Mouse (Mus musculus): ENCODE measurements around the gene Pkn1.

Gene Pkn1

DNA sequence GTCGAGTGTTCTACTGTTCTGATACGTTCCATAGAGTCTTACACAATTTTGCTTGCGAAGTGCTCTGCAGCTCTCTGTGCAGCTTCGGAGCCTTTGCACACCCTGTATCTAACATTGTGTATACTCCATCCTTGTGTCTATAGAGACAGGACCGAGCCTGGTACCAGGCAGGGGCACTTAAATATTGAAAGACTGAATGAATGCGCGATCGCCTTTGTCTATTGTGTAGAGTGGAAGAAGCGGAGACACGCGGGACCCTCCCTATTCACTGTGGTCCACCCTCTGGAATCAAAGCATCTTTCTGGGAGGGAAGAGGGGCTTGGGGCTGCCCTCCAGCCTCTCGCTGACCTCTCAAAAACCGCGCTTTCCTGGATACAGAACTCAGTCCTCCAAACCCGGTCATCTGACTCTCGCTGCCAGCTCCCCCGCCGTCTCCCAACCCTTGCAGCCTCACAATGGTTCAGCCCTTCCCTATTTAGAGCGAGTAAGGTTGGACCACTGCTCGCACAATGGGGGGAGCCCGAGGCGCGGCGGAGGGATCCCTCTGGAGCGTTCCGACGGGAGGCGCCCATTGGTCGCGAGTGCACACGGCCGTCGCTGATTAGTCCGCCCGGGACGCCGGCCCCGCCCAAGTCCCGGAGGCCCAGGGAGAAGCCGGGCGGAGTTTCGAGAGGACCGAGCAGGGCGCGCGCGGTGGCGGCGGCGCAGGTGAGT is 46.8 kb downstream of the Pkn1 start, which contains the start of gene Gipc1:
Gene Gipc1, plus strand, starts transcription at position 648 of the 714 bp plus-strand sequence.
- peak; percentile 98 for DNase-seq

GRCm38 (mm10) chr8:83649699-83650098 is 49.3 kb downstream of the Pkn1 start:
- no peak for DNase-seq

DNA sequence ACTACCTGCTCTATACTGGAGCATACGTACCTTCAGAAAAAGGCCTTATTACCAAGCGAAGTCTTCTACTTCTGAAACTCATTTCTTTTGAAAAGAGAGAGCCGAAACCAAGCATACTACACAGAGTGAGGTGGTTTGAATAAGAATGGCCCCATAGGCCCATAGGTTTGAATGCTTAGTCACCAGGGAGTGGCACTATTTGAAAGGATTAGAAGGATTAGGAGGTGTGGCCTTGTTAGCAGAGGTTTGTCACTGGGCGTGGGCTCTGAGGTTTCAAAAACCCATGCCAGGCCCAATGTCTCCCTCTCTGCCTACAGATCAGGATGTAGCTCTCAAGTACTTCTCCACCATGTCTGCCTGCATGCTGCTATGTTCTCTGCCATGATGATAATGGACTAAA is 50.9 kb downstream of the Pkn1 start:
- DNase-seq = no peak

DNA sequence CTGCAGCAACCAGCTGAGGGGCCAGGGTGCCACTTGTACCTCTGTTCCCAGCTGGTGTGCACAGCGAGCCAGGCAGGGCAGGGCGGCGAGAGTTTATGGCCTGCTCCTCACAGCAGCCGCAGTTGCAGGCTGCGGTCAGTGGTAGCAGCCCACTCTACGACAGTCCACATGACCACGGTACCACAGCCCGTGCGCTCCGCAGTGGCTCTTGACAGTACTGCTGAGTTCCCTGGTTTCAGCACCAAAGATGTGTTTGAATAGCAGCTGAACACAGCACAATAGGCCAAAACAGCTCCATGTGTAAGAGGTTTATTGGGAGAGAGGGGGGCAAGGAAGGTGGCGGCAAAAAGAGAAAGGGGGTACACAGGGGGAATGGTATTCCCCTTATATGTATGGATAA is 51.5 kb downstream of the Pkn1 start:
- no peak for DNase-seq

DNA sequence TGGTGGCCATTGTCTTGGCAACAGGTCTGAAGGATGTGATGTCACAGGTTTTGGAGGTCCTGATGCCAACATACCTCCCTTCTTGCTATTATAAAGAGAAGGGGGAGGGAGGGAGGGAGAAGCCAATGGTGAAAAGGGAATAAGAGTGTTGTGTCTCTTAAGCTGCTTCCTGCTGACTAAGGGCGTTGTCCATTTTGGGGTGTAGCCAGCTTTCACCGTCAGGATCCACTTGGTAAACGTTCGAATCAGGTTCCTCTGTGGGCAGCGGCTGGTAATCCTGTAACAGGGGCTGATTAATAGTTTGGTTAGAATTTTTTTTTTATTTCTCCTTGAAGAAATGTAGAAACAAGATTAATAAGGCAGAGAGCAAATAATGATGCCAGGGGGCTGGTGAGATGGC is 59.3 kb downstream of the Pkn1 start:
- DNase-seq = no peak

DNA sequence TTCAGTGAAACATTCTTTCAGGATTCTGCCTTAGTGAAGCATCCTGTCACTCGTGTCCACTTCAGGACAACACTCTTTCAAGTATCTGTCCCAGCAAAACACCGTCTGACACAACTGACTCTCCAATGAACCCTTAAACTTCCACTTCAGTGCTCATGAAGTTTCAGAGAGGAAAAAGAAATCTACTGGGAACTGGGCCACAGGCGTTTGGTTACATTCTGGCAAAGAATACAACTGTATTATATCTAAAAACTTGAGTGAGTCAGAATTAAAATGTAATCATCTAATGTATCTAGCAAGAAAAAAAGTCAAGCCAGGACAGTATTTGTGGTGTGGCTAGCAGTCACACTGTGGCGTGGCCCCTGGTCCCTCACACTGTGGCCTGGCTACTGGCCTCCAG is 60.1 kb downstream of the Pkn1 start:
- DNase-seq = no peak

GRCm38 (mm10) chr8:83632083-83632707 is 66.8 kb downstream of the Pkn1 start:
- DNase-seq = no peak

GRCm38 (mm10) chr8:83625676-83626299 is 73.2 kb downstream of the Pkn1 start:
- no peak for DNase-seq

DNA sequence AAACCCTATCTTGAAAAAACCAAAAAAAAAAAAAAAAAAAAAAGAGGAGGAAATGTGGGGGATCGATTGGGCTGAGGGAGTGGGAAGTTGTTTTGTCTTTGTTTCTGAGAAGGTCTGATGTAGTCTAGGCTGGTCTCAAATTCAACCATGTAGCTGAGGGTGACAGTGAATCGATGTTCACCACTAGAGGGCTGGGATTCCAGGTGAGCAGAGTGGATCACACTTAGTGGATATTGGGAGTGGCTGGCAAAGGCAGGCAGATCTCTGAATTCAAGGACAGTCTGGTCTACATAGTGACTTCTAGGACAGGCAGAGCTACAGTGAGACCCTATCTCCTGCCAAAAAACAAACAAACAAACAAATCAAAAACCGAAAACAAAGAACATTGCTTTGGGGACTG is 74.2 kb downstream of the Pkn1 start:
- DNase-seq = no peak

GRCm38 (mm10) chr8:83623549-83623948 is 75.4 kb downstream of the Pkn1 start:
- no peak for DNase-seq

- DNase-seq = peak; percentile 89
These were observed 76.5 kb downstream of the Pkn1 start for GRCm38 (mm10) chr8:83622389-83622989.

DNA sequence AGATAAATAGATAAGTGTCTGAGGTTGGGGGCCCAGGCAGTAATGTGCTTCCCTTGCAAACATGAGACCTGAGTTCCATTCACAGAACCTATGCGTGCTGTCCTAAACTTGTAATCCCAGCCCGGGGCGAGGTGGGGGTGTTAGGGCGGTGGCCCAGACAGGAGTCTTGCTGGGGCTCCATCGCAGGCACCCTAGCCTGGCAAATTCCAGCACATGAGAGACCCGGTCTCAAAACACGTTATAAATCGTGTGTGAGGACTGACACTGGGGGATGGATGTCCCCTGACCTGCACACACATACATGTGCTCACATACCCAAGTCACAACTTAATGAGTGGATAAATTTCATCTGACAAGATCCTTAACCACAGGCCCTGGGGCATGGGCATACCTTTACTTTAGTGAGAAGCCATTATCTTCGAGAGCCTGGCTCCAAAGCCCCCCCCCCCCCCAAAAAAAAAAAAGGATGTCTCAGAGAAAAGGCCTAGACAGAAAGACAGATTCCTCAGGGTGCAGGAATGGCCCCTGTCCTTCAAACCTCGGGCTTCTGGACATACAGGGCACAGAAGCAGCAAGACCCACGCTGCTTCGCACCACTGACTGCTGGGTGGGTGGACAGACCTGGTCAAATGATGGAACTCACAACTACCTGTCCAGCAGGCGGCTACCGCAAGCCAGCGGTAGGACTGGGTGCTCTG is 77.1 kb downstream of the Pkn1 start:
- DNase-seq = no peak

DNA sequence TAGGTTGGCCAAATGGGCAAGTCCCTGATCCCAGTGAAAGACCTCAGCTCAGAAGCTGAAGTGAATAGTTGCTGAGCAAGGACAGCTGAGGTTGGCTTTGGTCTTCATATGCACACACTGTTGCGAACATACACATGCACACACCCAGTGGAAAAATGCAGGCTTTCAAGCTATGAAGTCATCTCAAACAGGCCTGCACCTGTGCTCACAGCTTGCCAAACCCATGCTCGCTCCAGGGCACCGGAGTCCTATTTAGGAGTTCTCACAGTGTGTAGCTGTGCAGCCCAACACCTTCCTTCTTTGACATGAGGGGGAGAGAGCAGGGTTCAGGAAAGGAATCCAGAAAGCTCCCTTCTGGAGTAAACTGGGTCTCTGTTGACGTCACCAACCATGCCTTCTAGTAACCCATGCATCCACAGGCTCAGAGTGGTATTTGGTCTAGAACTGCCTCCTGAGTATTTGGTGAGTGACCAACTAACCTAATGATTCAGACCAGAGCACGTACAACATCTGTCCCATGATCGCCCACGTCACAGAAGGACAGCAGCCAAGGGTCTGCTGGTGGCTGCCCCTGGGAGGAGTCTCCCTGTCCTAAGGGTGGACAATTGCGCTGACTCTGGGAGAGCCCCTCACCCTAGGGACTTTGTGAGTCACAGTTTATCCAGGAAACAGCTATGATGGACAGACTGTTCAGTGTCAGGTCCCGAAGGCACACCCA is 79.3 kb downstream of the Pkn1 start:
- no peak for DNase-seq

- no peak for DNase-seq
These were observed 80.4 kb downstream of the Pkn1 start for GRCm38 (mm10) chr8:83618566-83618965.

DNA sequence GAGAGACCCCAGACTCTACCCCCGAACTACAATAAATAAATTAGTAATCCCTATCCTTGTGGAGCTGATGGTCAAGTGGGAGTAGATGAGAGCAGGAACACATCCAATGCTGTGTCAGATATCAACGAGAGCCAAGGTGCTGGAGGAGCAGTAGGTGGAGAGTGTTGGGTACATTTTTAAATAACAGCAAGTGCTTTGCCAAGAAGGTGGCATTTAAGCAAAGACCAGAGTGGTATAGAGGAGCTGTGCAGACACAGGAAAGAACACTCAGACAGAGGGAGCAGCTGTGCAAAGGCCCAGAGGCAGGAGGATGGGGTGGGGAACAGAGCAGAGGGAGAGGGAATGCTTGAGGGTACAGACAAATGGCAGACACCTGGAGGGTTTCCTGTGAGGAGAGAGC is 81.9 kb downstream of the Pkn1 start:
- DNase-seq = no peak

GRCm38 (mm10) chr8:83616625-83617024 is 82.4 kb downstream of the Pkn1 start:
- no peak for DNase-seq
